Mouse (Mus musculus): ENCODE data around the gene Astn2. TPM values are rescaled to one million over a fixed set of nuclear protein-coding genes. Genes with fewer than 3 reads are reported as not detected.

Gene Astn2
- 11.6 and 15.5 TPM in 2 replicates for polyA plus RNA-seq (2012; rRNA removed)

DNA sequence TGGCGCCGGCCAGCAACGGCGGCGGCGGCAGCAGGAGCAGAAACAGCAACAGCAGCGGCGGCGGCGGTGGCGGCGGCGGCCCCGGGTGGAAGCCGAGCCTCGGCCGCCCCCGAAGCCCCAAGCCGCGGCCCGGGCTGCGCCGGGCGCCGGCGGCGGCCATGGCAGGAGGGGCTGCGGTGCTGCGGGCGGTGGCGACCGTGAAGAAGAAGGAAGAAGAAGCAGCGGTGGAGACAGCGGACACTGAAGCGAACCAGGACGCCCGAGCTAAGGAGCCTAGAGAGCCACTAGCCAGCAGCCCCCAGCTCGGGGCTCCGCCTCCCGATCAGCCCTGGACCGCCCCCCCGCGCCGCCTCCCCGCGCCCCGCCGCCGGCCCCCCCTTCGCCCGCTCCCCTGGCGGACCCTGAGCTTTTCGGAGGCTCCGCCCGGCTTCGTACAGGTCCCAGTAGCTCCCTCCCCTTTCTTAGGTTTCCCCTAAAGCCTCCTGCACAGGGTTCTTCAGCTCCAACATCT lies at the start of gene Astn2:
Gene Astn2 (minus strand): TSS at position 411 of the 511 bp plus-strand sequence.

DNA sequence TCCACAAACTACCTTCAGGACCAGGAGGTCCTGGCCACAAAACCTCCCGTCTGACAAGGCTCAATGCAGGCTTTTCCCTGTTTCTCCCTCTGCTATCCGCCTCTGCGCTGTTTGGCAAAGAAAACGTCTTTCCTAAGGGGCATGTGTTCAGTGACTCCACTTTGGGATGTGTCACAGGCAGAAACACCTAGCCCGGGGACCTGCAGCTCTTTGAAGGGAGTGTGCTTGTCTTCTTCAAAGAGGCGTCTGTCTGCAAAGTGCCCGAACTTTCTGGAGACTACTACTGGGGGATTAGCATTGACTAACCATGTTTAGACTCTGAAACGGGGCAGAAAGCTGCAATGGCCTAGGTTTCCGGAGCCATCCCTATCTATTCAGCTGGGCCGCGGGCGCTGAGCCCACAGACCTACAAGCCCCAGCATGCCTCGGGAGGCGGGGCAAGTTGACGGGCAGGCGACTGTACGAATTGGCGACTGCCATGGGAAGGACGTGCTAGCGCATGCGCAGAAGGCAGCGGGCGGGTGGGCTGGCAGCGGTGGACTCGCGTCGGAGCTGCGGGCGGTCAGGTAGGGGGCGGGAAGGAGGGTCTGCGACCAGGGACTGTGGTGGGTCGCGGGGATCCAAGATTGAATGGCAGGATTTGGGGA lies 799.8 kb downstream of the Astn2 start, which contains the start of gene Trim32:
Gene Trim32 (plus strand): TSS at position 483 of the 647 bp plus-strand sequence.

Measured in central nervous system, embryonic 14 days (tissue).